Mouse (Mus musculus) testis, adult 2 months (tissue): ENCODE data around the gene Serbp1.

Source experiments
- CTCF ChIP-seq: fragments of 200-500 bp; IDR thresholded peaks from 2 replicates; pipeline ENCODE4 v1.5.1; 2012; ENCODE audit warnings: low read depth, mild to moderate bottlenecking, inconsistent platforms, low read length, moderate library complexity; ENCODE audit not compliant: control insufficient read depth, insufficient read depth, insufficient replicate concordance
- POLR2A ChIP-seq: fragments of 200-500 bp; IDR thresholded peaks from 2 replicates; pipeline ENCODE4 v1.6.1; 2012; ENCODE audit warnings: low read depth, mild to moderate bottlenecking, inconsistent platforms, low read length, moderate library complexity; ENCODE audit not compliant: control insufficient read depth

DNA sequence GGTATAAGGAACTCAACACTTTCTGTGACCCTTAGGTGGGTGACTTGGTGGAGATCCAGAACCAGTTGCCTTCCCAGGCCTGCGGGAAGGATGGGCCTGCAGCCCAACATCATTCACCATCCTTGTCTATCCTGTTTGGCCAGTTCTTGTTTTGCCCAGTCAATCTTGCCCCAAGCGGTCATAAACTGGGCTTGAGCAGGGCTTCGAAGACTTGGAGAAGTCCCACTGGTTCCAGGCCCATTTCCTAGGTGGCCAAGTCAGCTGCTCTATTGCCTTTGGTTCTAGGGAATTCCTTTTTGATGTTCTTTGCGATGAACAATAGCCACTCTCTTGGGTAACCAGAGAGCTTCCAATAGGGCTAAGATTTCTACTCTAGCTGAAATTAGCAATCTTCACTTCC is 13.1 kb downstream of the Serbp1 start:
- TF ChIP-seq CTCF (no peak), POLR2A (no peak)
